Mouse (Mus musculus) intestine, embryonic 14.5 days (tissue): ENCODE results near the gene Supv3l1. TPM values are rescaled to one million over a fixed set of nuclear protein-coding genes. Genes with fewer than 3 reads are reported as not detected.
A peak's percentile ranks its signal among the peaks of the same experiment; 100 is the strongest.
"Not testable (repeated sequence)": the region's sequence is repeated elsewhere in the genome, so short reads cannot be mapped to it uniquely, and the experiment has no call there.

Source experiments
- ATAC-seq: fragments of 200-750 bp; cut with Nextera tagmentation; replicated peaks from 2 replicates; pipeline ENCODE4 v1.8.0; 2017; ENCODE audit warnings: low read depth, moderate number of reproducible peaks, moderate TSS enrichment, moderate library complexity; ENCODE audit not compliant: low FRiP score, low TSS enrichment
- DNase-seq: peaks from one replicate; pipeline ENCODE4 v3.0.0-alpha.2; 2018; ENCODE audit warnings: low spot score
- H3K27ac ChIP-seq: fragments of 300-500 bp; sonication (generic); 2 replicates; pipeline ENCODE4 v1.5.1; 2014; ENCODE audit warnings: low read depth, mild to moderate bottlenecking, control low read depth
- H3K27me3 ChIP-seq: fragments of 300-500 bp; sonication (generic); replicated peaks from 2 replicates; pipeline ENCODE4 v1.6.1; 2014; ENCODE audit warnings: low read length, control low read depth; ENCODE audit not compliant: control insufficient read depth, insufficient read depth
- H3K36me3 ChIP-seq: fragments of 300-500 bp; sonication (generic); 2 replicates; pipeline ENCODE4 v1.6.1; 2014; ENCODE audit warnings: low read length, control low read depth; ENCODE audit not compliant: control insufficient read depth, insufficient read depth
- H3K4me1 ChIP-seq: fragments of 300-500 bp; sonication (generic); replicated peaks from 2 replicates; pipeline ENCODE4 v1.6.1; 2014; ENCODE audit warnings: low read length, control low read depth, mixed read lengths; ENCODE audit not compliant: control insufficient read depth, insufficient read depth
- H3K4me2 ChIP-seq: fragments of 300-500 bp; sonication (generic); 2 replicates; pipeline ENCODE4 v1.6.1; 2014; ENCODE audit warnings: low read length
- H3K4me3 ChIP-seq: fragments of 300-500 bp; sonication (generic); 2 replicates; pipeline ENCODE4 v1.5.1; 2014; ENCODE audit warnings: low read depth, low read length, control low read depth, mixed read lengths
- H3K9ac ChIP-seq: fragments of 300-500 bp; sonication (generic); 2 replicates; pipeline ENCODE4 v1.6.1; 2014; ENCODE audit warnings: mild to moderate bottlenecking, low read length
- H3K9me3 ChIP-seq: fragments of 300-500 bp; sonication (generic); 2 replicates; pipeline ENCODE4 v1.6.1; 2016; ENCODE audit warnings: low read length, control low read depth; ENCODE audit not compliant: control insufficient read depth
- whole genome bisulfite sequencing: fragments of 180-500 bp; shearing (Covaris S2); extraction: QIAGEN DNeasy Blood & Tissue Kit; methylation state at CpG from one replicate; pipeline ENCODE4 v1.1.7; 2014; 5-methylcytosine and 5-hydroxymethylcytosine counted together
- polyA plus RNA-seq: library from polyadenylated mRNA; unstranded; fragments of >200 nt; fragmentation: Nextera tagmentation; extraction: Ambion mirVana; gene quantifications from 2 replicates; pipeline ENCODE4 v1.2.1, GENCODE M21; 2014

Gene Supv3l1
- polyA plus RNA-seq, 1 experiment from 2014 or later = 31.2 TPM

DNA sequence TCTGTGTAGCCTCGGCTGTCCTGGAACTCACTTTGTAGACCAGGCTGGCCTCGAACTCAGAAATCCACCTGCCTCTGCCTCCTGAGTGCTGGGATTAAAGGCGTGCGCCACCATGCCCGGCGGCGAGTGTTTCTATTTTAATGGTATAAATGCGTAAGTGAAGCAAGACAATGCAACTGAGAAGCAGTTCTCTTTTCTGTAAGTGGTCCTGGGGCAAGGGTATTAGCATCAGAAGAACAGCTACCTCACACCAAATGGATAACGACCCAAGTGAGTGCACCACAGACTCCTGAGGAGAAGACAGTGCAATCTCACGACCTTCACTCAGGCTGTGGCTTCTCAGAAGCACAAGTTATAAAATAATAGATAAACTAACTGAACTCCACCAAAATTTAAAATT is 25.4 kb upstream of the Supv3l1 start:
- no peak overlapping the region for H3K9ac ChIP-seq
- ATAC-seq (no peak), DNase-seq (no peak)
- no peaks in the 10 kb centered on the region for H3K9me3 ChIP-seq
- 91% methylated on average over 10 of the region's 10 CpGs for WGBS
- H3K4me3 ChIP-seq = no peak overlapping the region
- no peaks in the 10 kb centered on the region for H3K27me3 ChIP-seq
- no peak overlapping the region for H3K27ac ChIP-seq
- no peaks in the 10 kb centered on the region for H3K4me1 ChIP-seq
- H3K4me2 ChIP-seq = no peak overlapping the region
- H3K36me3 ChIP-seq = peaks cover 16% of the 10 kb centered on the region; the same call in 1 of the 2 replicates

GRCm38 (mm10) chr10:62471105-62471504 is 21.6 kb upstream of the Supv3l1 start:
- Histone ChIP-seq H3K4me2 (no peak overlapping the region), H3K9ac (no peak overlapping the region), H3K4me1 (no peaks in the 10 kb centered on the region), H3K4me3 (no peak overlapping the region), H3K27me3 (no peaks in the 10 kb centered on the region), H3K9me3 (no peaks in the 10 kb centered on the region), H3K36me3 (peaks cover 31% of the 10 kb centered on the region), H3K27ac (no peak overlapping the region)
- 75% methylated on average over 5 of the region's 5 CpGs for WGBS
- no peak for DNase-seq
- ATAC-seq = no peak

DNA sequence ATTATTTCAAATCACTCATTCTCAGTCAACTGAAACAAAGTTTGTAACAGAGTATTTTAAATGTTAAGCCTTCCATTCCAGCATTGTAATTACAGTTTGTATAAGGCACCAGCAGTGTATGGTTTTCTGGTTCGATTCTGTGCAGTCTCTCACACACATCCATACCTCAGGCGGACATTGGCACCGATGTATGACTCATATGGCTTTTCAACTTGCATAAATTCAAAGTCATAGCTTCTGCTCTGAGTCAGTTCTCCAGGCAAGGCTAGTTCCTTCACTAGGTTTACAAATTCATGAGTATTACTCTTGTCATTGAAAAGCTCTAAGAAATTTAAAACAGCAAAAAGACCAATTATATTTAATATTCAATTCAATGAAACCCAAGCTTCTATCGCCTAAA is 20.2 kb upstream of the Supv3l1 start:
- Histone ChIP-seq H3K9me3 (no peaks in the 10 kb centered on the region), H3K27ac (no peak overlapping the region), H3K4me1 (no peaks in the 10 kb centered on the region), H3K4me3 (no peak overlapping the region), H3K27me3 (no peaks in the 10 kb centered on the region), H3K36me3 (peaks cover 29% of the 10 kb centered on the region), H3K4me2 (no peak overlapping the region), H3K9ac (no peak overlapping the region)
- WGBS = 93% methylated on average over 4 of the region's 4 CpGs
- ATAC-seq (no peak), DNase-seq (no peak)

DNA sequence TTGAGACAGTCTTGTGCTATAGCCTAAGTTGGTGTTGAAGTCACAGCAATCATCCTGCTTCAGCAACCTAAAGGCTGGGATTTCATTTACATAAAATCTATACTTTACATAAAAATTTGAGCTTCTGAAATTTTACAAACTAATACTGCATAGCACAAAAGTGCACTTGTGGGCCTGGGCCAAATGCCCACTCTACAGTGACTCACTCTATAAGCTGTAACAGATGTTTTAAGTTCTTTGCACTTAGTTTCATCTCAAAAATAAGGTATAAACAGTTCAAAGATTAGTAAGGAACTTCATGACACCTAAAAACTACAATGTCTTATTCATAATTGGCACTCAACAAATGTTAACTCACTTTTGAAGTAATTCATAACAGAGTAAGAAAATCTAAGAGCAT is 11.8 kb upstream of the Supv3l1 start:
- Histone ChIP-seq H3K4me3 (no peak overlapping the region), H3K9me3 (no peaks in the 10 kb centered on the region), H3K36me3 (peaks cover 61% of the 10 kb centered on the region), H3K27me3 (no peaks in the 10 kb centered on the region), H3K4me1 (no peaks in the 10 kb centered on the region), H3K4me2 (no peak overlapping the region), H3K27ac (no peak overlapping the region), H3K9ac (no peak overlapping the region)
- no peak for ATAC-seq
- DNase-seq = no peak

- H3K36me3 ChIP-seq = peaks cover 25% of the 10 kb centered on the region
- WGBS = 62% methylated on average over 11 of the region's 11 CpGs
- not testable (repeated sequence) for H3K27ac ChIP-seq, H3K4me3 ChIP-seq, H3K9ac ChIP-seq, H3K9me3 ChIP-seq, ATAC-seq, H3K4me2 ChIP-seq, H3K27me3 ChIP-seq, DNase-seq
- peaks cover 10% of the 10 kb centered on the region for H3K4me1 ChIP-seq
These were observed 2.5 kb upstream of the Supv3l1 start for GRCm38 (mm10) chr10:62452001-62452400.

- no peak for DNase-seq
- H3K27me3 ChIP-seq = no peaks in the 10 kb centered on the region
- peak overlapping the region; percentile 63 for H3K4me2 ChIP-seq
- peak overlapping the region; percentile 94 for H3K4me3 ChIP-seq
- H3K9ac ChIP-seq = peak overlapping the region; percentile 88
- no peaks in the 10 kb centered on the region for H3K9me3 ChIP-seq
- peaks cover 27% of the 10 kb centered on the region for H3K36me3 ChIP-seq
- peak overlapping the region; percentile 92 for H3K27ac ChIP-seq
- H3K4me1 ChIP-seq = peaks cover 10% of the 10 kb centered on the region
- ATAC-seq = peak; percentile 25
- WGBS = 39% methylated on average over 18 of the region's 18 CpGs
These were observed 722 bp upstream of the Supv3l1 start for GRCm38 (mm10) chr10:62450280-62450640.

DNA sequence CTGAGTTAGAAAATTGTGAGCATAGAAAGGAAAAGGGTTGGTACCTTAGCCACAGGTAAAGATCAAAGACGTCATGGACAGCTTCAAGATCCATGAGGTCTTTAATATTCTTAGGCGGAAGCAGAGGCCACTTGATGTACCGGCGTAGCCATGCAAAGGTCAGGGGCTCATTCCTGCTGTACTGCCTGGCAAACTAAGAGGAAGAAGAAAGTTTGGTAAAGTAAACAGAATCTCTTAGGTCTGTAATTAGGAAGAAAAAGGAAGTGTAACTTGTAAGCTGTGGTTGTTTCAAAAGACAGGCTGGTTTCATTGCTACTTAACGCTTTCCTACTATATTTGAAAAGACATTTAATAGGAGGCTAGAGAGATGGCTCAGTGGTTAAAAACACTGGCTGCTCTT is 19.1 kb downstream of the Supv3l1 start:
- ATAC-seq = no peak
- WGBS = 91% methylated on average over 5 of the region's 5 CpGs
- no peak overlapping the region for H3K27ac ChIP-seq

GRCm38 (mm10) chr10:62425081-62425871 is 24.3 kb downstream of the Supv3l1 start:
- WGBS = 32% methylated on average over 9 of the region's 9 CpGs
- Histone ChIP-seq H3K4me3 (no peak overlapping the region), H3K27ac (peak overlapping the region; percentile 51; the same call in 1 of the 2 replicates), H3K4me1 (peaks cover 9% of the 10 kb centered on the region), H3K9ac (no peak overlapping the region), H3K4me2 (no peak overlapping the region), H3K9me3 (no peaks in the 10 kb centered on the region), H3K27me3 (no peaks in the 10 kb centered on the region), H3K36me3 (peaks cover 26% of the 10 kb centered on the region)
- no peak for ATAC-seq
- DNase-seq = no peak

More for the DNA sequence above, 19.1 kb downstream of the Supv3l1 start:
- peaks cover 7% of the 10 kb centered on the region for H3K4me1 ChIP-seq
- H3K27me3 ChIP-seq = no peaks in the 10 kb centered on the region
- no peak overlapping the region for H3K4me3 ChIP-seq
- no peaks in the 10 kb centered on the region for H3K9me3 ChIP-seq
- H3K36me3 ChIP-seq = peaks cover 76% of the 10 kb centered on the region
- no peak for DNase-seq
- H3K9ac ChIP-seq = no peak overlapping the region
- H3K4me2 ChIP-seq = no peak overlapping the region

- H3K36me3 ChIP-seq = no peaks in the 10 kb centered on the region
- WGBS = 36% methylated on average over 15 of the region's 15 CpGs
- peak within 1 kb of the TSS; percentile 28; the same call in 1 of the 2 replicates for H3K4me2 ChIP-seq
- no peak within 1 kb of the TSS for H3K9ac ChIP-seq
- no peak within 1 kb of the TSS for H3K4me3 ChIP-seq
- no peaks in the 10 kb centered on the region for H3K9me3 ChIP-seq
- no peak within 1 kb of the TSS for H3K27ac ChIP-seq
- DNase-seq (peak; percentile 70), ATAC-seq (peak; percentile 63; the same call in 1 of the 2 replicates)
- no peaks in the 10 kb centered on the region for H3K27me3 ChIP-seq
- peaks cover 9% of the 10 kb centered on the region for H3K4me1 ChIP-seq
These were observed 27.3 kb downstream of the Supv3l1 start, which contains the start of gene Hkdc1 for GRCm38 (mm10) chr10:62422255-62422654. Hkdc1 (minus strand) TSS chr10:62422491.
